Mouse (Mus musculus) gastrocnemius, adult 18-20 months (tissue): Measurements from ENCODE around the gene Pdcd7. TPM values are rescaled to one million over a fixed set of nuclear protein-coding genes. Genes with fewer than 3 reads are reported as not detected.

Experiments used
- DNase-seq: peaks from one replicate; pipeline ENCODE4 v3.0.0; 2021; ENCODE audit warnings: low spot score
- total RNA-seq, 2 experiments: library from RNA; stranded (reverse); gene quantifications; 2 replicates each; pipeline ENCODE4 v1.2.3; 2021

The Pdcd7 gene
- total RNA-seq, 2 experiments from 2014 or later: 14.6 to 22.2 TPM

GRCm38 (mm10) chr9:65356561-65356960, 10.7 kb downstream of the Pdcd7 start:
- DNase-seq: no peak

DNA sequence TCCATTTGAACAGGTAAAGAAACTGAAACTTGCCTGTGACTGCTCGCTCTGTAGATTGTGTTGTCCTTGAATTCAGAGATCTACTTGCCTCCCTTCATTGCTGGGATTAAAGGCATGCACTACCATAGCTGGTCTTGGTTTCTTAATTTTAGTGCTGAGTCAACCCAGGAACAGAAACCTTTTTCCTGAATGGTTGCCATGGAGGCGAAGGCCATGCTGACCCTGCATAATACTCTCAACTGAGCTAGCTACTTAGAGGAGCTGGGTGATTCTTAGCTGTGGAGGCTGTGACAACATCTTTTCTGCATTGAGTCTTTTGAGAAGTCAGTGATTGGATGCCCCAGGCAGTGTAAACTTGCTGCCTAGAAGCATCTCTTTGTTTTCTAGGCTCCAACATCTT, 11.1 kb downstream of the Pdcd7 start:
- DNase-seq: no peak

DNA sequence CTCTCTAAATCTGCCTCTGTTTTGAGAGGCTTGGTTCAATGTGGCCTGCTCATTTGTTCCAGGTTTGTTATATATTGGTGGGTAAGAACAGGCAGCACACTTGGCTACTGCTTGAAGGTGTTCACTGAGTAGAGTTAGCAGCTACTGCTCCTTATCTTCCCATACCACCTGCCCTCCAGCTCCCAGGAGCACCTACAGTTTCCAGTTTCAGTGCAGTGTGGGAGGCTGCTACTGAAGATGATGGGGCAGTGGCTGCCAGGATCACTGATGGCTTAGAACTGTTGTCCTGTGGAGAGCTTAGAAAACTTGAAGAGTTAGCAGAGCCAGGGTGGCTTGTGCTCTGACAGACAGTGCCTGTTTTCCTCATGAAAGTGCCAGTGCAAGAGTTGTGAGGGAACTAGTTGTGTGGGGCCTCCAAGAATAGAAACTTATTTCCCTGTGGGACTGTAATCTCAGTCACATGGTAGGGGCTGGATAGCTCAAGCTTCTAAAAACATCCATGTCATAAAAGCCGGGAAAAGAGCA, 13.1 kb downstream of the Pdcd7 start:
- no peak for DNase-seq

- no peak for DNase-seq
Measured at GRCm38 (mm10) chr9:65360641-65361448, 14.9 kb downstream of the Pdcd7 start, which contains the start of gene Ubap1l. TSS of gene Ubap1l (plus strand) at chr9:65361041.

DNA sequence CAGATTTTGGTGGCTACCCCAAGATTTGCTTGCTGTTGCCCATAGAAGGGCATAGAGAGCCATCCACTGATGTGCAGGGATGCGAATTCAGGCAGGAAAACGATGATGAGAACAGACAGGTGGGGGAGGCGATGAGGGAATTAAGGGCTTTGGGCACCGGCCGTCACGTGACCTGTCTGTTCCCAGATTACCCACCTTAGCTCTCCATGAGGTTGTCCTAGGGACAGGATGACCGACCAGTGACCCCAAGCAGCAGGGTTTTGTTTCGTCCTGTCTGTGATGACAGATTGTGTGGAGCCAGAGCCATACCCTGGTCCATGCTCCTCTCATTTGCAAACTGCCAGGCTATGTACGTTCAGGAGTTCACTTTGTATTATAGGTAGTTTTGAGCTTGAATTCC, 17.8 kb downstream of the Pdcd7 start:
- no peak for DNase-seq

DNA sequence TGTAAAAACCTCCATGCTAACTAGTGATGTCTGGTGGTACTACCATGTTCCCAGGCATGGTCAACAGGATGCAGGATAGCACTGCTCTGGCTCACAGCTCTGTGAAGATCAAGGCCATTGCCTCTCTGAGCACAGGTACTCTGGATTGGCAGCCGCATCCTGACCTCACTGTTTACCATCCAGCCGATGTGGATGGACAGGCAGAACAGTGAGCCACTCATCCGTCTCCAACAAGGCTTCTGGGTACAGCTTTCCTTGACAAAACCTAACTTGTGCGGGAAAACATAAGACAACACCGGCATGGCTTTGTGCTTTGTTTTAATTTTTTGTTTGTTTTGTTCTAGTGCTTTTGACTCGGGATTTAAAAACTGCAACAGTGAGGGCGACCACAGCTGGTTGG, 19.8 kb downstream of the Pdcd7 start:
- DNase-seq: no peak

GRCm38 (mm10) chr9:65371756-65372155, 25.9 kb downstream of the Pdcd7 start:
- DNase-seq: no peak

GRCm38 (mm10) chr9:65372449-65372848, 26.5 kb downstream of the Pdcd7 start:
- DNase-seq: peak; percentile 49

GRCm38 (mm10) chr9:65374468-65375162, 28.7 kb downstream of the Pdcd7 start:
- DNase-seq: peak; percentile 82

- DNase-seq: no peak
Measured at GRCm38 (mm10) chr9:65375163-65375934, 29.4 kb downstream of the Pdcd7 start.

DNA sequence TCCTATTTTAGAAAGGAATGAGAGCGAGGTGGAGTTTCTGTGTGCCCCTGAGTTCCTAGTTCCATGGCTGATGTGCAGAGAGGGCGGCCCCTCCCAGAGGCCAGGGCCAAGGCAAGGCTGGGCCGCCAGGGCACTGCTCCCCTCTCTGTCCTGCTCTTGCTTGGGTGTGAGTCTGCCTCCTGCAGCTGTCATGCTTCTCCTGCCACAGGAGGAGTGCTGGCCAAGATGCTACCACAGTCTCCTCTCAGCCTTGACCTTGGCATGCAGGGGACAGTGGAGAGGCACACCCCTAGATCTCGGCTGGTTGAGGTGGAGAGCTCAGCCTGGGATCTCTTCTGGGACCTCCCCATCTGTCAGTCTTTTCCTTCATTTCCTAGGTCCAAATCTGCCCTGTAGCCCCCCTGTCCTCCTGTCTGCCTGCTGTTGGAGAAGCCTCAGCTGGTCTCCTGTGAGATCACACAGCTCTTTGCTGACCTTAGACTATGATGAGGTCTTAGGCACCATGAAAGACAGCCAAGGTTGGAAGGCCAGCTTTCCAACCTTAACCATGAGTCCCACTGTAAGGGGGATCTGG, 35.2 kb downstream of the Pdcd7 start:
- no peak for DNase-seq

- no peak for DNase-seq
Measured at GRCm38 (mm10) chr9:65382031-65382750, 36.3 kb downstream of the Pdcd7 start.

DNA sequence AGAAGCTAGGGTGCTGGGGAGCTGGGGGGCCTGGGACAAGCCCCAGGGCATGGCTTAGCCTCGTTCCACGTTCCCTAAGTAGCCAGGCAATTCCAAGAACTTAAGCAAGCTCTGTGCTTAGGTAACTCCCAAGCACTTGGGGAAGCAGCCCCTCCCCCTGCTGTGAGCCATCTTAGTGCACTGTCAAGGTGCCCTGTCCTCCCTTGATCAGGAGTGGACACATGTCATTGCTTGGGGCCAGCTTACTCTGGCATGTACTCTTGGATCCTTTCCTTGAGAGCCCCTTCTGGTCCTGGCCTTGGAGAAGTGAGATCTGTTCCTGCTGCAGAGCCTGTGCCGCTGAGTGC, 36.8 kb downstream of the Pdcd7 start:
- DNase-seq: no peak

- DNase-seq: peak; percentile 72
Measured at GRCm38 (mm10) chr9:65384276-65384675, 38.4 kb downstream of the Pdcd7 start.

GRCm38 (mm10) chr9:65386373-65387140, 40.7 kb downstream of the Pdcd7 start:
- DNase-seq: no peak

DNA sequence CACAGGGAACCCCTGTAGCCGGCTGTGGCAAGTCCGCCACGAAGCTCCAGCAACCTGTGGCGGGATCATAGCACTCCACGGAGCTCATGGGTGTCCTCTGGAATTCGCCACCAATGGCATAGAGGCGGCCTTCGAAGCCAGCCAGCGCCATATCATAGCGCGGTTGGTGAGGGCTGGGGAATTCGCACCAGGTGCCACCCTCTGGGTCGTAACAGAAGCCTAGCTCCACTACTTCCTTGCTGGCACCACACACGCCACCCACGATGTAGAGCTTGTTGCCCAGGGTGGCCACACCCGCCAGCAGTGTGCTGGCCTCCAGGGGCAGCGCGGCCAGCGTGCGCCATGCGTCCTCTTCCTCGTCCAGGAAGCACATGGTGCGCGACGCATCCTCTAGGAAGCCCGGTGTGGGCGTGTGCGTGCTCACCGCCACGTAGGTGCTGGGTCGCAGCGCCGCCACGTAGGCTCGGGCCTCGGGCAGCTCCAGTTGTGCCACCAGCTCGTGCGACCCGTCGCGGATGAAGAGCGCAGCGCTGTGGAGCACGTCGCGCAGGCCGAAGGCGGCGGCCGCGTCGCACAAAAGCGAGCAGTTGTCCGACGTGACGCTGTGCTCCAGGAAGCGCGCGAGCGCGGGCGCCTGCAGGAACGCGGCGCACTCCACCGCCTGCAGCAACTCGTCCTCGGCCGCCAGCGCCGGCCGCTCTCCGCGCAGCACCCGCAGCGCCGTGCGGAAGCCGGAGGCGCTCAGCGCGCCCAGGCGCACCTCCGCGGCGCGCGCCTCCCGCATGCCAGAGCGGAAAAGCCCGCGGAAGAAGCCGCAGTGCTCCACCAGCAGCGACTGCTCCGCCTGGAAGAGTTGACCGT, 45.1 kb downstream of the Pdcd7 start:
- DNase-seq: no peak

- peak; percentile 73 for DNase-seq
Measured at GRCm38 (mm10) chr9:65391613-65391964, 45.7 kb downstream of the Pdcd7 start, which contains the start of gene Kbtbd13. TSS of gene Kbtbd13 (minus strand) at chr9:65391652.

DNA sequence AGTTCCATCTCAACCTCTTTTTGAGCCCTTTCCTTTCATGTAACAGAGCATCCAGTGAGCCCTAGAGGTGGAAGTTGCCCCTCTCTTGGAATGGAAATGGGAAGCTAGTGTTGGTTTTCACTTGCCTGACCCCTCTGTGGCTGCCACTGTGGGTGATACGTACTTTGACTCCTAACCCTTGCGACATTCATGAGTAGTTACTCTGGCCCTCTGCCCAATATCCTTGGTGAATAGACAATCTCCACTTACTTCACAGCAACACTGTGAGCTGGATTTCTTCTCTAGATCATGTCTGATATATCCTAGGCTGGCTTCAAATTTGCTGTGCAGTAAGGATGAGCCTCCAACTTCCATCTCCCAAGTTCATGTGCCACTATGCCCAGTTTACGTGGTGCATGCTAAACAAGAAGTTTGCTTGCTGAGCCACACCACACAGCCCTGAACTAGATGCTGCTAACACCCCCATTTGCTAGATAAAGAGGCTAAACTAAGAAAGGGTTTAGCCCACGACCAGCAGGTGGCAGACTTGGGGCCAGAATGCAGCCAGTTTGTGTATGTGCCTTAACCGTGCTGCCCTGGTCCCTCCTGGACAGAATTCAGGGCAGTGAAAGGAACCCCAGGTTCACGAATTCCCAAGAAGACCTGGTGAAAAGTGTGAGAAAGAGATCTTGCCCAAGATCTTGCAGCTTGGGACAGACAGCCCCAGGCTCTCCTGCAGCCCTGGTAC, 46.9 kb downstream of the Pdcd7 start:
- peak; percentile 81 for DNase-seq
